Mouse (Mus musculus): ENCODE measurements around the gene Tnfrsf19. TPM values are rescaled to one million over a fixed set of nuclear protein-coding genes. Genes with fewer than 3 reads are reported as not detected.

Gene Tnfrsf19
- polyA plus RNA-seq, 1 experiment from 2014 or later, result 37.2 TPM

DNA sequence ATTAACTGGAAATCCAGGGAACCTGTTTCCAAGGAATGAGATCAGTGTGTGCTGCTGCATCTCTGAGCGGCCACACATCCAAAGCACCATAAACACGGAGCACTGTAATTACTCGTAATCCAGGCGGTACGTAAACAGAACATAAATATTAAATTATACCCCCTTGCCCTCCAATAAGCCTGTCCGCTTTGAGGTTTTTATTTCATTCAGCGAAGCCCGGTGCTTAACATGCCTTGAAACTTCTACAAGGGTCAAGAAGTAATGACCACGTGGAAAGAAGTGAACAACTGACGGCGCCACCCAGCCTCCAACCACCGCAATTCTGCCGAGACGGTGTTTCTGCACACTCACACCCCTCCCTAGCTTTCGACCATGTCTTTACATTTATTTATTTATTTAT is 31.7 kb downstream of the Tnfrsf19 start:
- Histone ChIP-seq H3K4me1 (peaks cover 38% of the 10 kb centered on the region), H3K9me3 (no peaks in the 10 kb centered on the region), H3K4me3 (no peak overlapping the region), H3K27me3 (replicated peaks; ENCODE audit: low read depth, poor library complexity, severe bottlenecking) (peaks cover 27% of the 10 kb centered on the region; the same call in 1 of the 2 replicates), H3K36me3 (replicated peaks) (peaks cover 9% of the 10 kb centered on the region), H3K27ac (replicated peaks) (no peak overlapping the region)
- 88% methylated on average over 15 of the region's 15 CpGs for WGBS
- DNase-seq (ENCODE audit: low spot score), result no peak

DNA sequence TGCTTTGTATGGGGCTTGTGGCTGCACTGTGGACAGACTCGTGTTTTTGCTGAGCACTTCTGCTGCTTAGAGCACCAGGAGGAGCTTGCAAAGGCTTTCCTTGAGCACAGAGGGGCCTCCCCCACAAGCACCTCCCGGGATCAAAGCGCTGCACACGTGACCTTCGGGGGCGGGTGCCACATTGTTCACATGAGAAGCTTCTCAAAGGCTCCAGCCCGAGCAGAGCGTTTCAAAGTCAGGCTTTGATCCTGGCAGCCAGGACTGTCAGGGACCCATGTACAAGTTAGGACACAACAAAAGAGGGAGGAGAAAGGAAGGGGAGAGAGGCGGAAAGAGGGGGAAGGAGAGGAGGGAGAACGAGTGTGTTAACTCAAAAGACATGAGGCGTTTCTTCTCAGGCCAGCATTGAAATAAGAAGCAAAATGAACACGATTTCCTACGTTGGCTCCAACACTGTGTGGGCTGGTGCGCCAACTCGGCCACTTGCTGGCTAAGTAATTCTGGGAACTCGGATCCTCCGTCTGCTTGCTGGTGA is 33.8 kb downstream of the Tnfrsf19 start:
- peaks cover 42% of the 10 kb centered on the region; the same call in 1 of the 2 replicates for H3K27me3 ChIP-seq (replicated peaks; ENCODE audit: low read depth, poor library complexity, severe bottlenecking)
- peaks cover 7% of the 10 kb centered on the region; the same call in 1 of the 2 replicates for H3K36me3 ChIP-seq (replicated peaks)
- DNase-seq (ENCODE audit: low spot score), result peak; percentile 92
- WGBS, result 3% methylated on average over 17 of the region's 17 CpGs
- H3K27ac ChIP-seq (replicated peaks), result peak overlapping the region; percentile 75
- peak overlapping the region; percentile 37 for H3K4me3 ChIP-seq
- H3K4me1 ChIP-seq, result peaks cover 34% of the 10 kb centered on the region
- no peaks in the 10 kb centered on the region for H3K9me3 ChIP-seq

GRCm38 (mm10) chr14:61011621-61012174 is 34.6 kb downstream of the Tnfrsf19 start:
- H3K4me3 ChIP-seq, result no peak overlapping the region
- DNase-seq (ENCODE audit: low spot score), result no peak
- H3K36me3 ChIP-seq (replicated peaks), result peaks cover 7% of the 10 kb centered on the region; the same call in 1 of the 2 replicates
- H3K9me3 ChIP-seq, result no peaks in the 10 kb centered on the region
- H3K27ac ChIP-seq (replicated peaks), result peak overlapping the region; percentile 75
- 93% methylated on average over 8 of the region's 8 CpGs for WGBS
- H3K4me1 ChIP-seq, result peaks cover 34% of the 10 kb centered on the region
- H3K27me3 ChIP-seq (replicated peaks; ENCODE audit: low read depth, poor library complexity, severe bottlenecking), result peaks cover 41% of the 10 kb centered on the region; the same call in 1 of the 2 replicates

DNA sequence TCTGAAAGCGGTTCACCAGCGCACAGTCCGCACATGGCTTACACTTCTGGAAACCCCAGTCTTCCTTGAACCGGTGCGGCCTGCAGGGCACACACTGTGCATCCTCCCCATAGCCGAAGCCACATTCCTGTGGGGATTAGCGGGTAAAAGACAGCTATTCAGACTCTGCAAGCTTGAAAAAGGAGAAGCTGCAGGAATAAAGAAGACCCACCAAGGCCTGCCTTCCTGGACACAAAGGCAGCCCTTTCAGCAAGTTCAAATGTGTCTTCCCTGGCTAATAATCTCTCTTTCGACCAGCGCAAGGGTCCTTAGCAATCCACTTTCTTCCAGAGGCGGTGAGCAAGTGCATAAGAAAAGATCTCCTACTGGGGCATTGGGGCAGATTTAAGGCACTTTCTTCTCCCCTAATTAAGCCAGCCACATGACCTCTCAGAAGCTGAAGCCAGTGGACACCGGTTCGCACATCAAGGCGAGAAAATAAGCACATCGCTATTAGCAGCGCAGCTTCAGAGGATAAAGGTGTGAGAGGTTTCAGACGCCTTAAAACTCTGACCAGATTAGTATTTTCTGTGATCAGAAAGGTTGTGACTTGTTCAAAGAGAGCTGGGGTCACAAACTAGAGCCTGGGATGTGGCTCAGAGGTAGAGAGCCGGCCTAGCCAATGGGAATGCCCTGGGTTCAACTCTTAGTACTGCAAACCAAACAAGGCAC is 41.0 kb downstream of the Tnfrsf19 start:
- peak overlapping the region; percentile 66; the same call in 1 of the 2 replicates for H3K27ac ChIP-seq (replicated peaks)
- WGBS, result 14% methylated on average over 17 of the region's 17 CpGs
- H3K36me3 ChIP-seq (replicated peaks), result peaks cover 7% of the 10 kb centered on the region
- H3K4me3 ChIP-seq, result no peak overlapping the region
- H3K9me3 ChIP-seq, result no peaks in the 10 kb centered on the region
- peaks cover 26% of the 10 kb centered on the region for H3K4me1 ChIP-seq
- peaks cover 43% of the 10 kb centered on the region for H3K27me3 ChIP-seq (replicated peaks; ENCODE audit: low read depth, poor library complexity, severe bottlenecking)
- peak; percentile 67 for DNase-seq (ENCODE audit: low spot score)

GRCm38 (mm10) chr14:61003676-61004075 is 42.6 kb downstream of the Tnfrsf19 start:
- Histone ChIP-seq H3K36me3 (replicated peaks) (peaks cover 6% of the 10 kb centered on the region), H3K4me1 (peaks cover 37% of the 10 kb centered on the region), H3K27me3 (replicated peaks; ENCODE audit: low read depth, poor library complexity, severe bottlenecking) (peaks cover 37% of the 10 kb centered on the region), H3K27ac (replicated peaks) (no peak overlapping the region), H3K9me3 (no peaks in the 10 kb centered on the region), H3K4me3 (no peak overlapping the region)
- WGBS, result 92% methylated on average over 6 of the region's 6 CpGs
- no peak for DNase-seq (ENCODE audit: low spot score)

GRCm38 (mm10) chr14:61000072-61000471 is 46.2 kb downstream of the Tnfrsf19 start:
- 81% methylated on average over 5 of the region's 5 CpGs for WGBS
- peaks cover 14% of the 10 kb centered on the region for H3K27me3 ChIP-seq (replicated peaks; ENCODE audit: low read depth, poor library complexity, severe bottlenecking)
- no peak for DNase-seq (ENCODE audit: low spot score)
- peaks cover 6% of the 10 kb centered on the region for H3K36me3 ChIP-seq (replicated peaks)
- no peak overlapping the region for H3K27ac ChIP-seq (replicated peaks)
- no peaks in the 10 kb centered on the region for H3K9me3 ChIP-seq
- H3K4me1 ChIP-seq, result peaks cover 39% of the 10 kb centered on the region
- H3K4me3 ChIP-seq, result no peak overlapping the region

- no peak overlapping the region for H3K27ac ChIP-seq (replicated peaks)
- WGBS, result 42% methylated on average over 6 of the region's 6 CpGs
- no peak for DNase-seq (ENCODE audit: low spot score)
- peaks cover 33% of the 10 kb centered on the region for H3K4me1 ChIP-seq
- no peak overlapping the region for H3K4me3 ChIP-seq
- no peaks in the 10 kb centered on the region for H3K9me3 ChIP-seq
- peaks cover 4% of the 10 kb centered on the region; the same call in 1 of the 2 replicates for H3K36me3 ChIP-seq (replicated peaks)
- H3K27me3 ChIP-seq (replicated peaks; ENCODE audit: low read depth, poor library complexity, severe bottlenecking), result no peaks in the 10 kb centered on the region
Measured at GRCm38 (mm10) chr14:60996556-60996955, 49.7 kb downstream of the Tnfrsf19 start.

- Histone ChIP-seq H3K4me3 (no peak overlapping the region), H3K9me3 (no peaks in the 10 kb centered on the region), H3K4me1 (peaks cover 48% of the 10 kb centered on the region), H3K27ac (replicated peaks) (no peak overlapping the region), H3K36me3 (replicated peaks) (peaks cover 4% of the 10 kb centered on the region; the same call in 1 of the 2 replicates), H3K27me3 (replicated peaks; ENCODE audit: low read depth, poor library complexity, severe bottlenecking) (no peaks in the 10 kb centered on the region)
- no peak for DNase-seq (ENCODE audit: low spot score)
- 92% methylated on average over 10 of the region's 10 CpGs for WGBS
Measured at GRCm38 (mm10) chr14:60993506-60993905, 52.8 kb downstream of the Tnfrsf19 start.

- DNase-seq (ENCODE audit: low spot score), result no peak
- peaks cover 52% of the 10 kb centered on the region for H3K4me1 ChIP-seq
- H3K9me3 ChIP-seq, result no peaks in the 10 kb centered on the region
- H3K27me3 ChIP-seq (replicated peaks; ENCODE audit: low read depth, poor library complexity, severe bottlenecking), result no peaks in the 10 kb centered on the region
- H3K4me3 ChIP-seq, result no peak overlapping the region
- 96% methylated on average over 3 of the region's 3 CpGs for WGBS
- peaks cover 4% of the 10 kb centered on the region; the same call in 1 of the 2 replicates for H3K36me3 ChIP-seq (replicated peaks)
- H3K27ac ChIP-seq (replicated peaks), result no peak overlapping the region
Measured at GRCm38 (mm10) chr14:60993092-60993491, 53.2 kb downstream of the Tnfrsf19 start.

- Histone ChIP-seq H3K36me3 (replicated peaks) (peaks cover 4% of the 10 kb centered on the region; the same call in 1 of the 2 replicates), H3K27me3 (replicated peaks; ENCODE audit: low read depth, poor library complexity, severe bottlenecking) (no peaks in the 10 kb centered on the region), H3K27ac (replicated peaks) (no peak overlapping the region), H3K4me1 (peaks cover 61% of the 10 kb centered on the region), H3K4me3 (no peak overlapping the region), H3K9me3 (no peaks in the 10 kb centered on the region)
- DNase-seq (ENCODE audit: low spot score), result no peak
- WGBS, result 90% methylated on average over 4 of the region's 4 CpGs
Measured at GRCm38 (mm10) chr14:60992144-60992543, 54.1 kb downstream of the Tnfrsf19 start.

DNA sequence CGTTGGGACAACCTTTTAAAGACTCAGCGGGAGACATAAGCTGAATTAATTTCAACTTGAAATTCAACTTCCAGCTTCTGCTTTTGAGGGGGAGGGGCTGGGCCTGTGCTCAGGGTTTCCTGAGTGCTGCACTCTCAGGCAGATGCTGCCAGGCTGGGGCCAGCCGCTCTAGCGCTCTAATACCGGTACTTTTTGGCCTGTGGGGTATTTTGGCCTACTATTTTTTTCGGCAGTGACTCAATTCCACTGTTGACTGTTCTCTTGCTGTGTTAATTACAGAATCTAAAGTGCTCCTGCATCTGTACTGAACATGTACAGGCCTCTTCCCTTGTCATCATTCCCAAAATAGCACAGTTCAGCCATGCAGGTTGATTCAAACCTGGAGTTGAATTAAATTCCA is 58.1 kb downstream of the Tnfrsf19 start:
- peaks cover 72% of the 10 kb centered on the region for H3K4me1 ChIP-seq
- H3K27me3 ChIP-seq (replicated peaks; ENCODE audit: low read depth, poor library complexity, severe bottlenecking), result no peaks in the 10 kb centered on the region
- no peak overlapping the region for H3K4me3 ChIP-seq
- no peaks in the 10 kb centered on the region for H3K36me3 ChIP-seq (replicated peaks)
- H3K27ac ChIP-seq (replicated peaks), result peak overlapping the region; percentile 36; the same call in 1 of the 2 replicates
- H3K9me3 ChIP-seq, result no peaks in the 10 kb centered on the region
- WGBS, result 40% methylated on average over 6 of the region's 6 CpGs
- DNase-seq (ENCODE audit: low spot score), result no peak

DNA sequence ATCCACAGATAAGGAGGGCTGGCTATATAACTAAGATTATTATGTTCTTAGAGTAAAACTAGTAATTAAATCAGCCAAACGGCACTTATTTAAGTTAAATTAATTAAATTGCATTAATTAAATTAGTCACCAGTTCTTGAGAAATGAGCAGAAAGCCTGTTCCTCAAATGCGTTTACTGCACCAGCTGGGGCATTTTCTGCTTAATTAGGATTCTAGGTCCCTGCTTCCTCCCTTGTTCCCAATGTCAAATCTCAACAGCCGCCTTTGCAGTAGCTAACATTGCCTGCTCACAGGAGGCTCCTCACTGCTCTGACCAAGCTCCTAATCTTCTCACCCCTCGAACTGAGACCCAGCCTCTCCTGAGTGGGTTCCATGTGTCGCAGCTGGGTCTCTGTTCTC is 59.4 kb downstream of the Tnfrsf19 start:
- no peaks in the 10 kb centered on the region for H3K9me3 ChIP-seq
- H3K27me3 ChIP-seq (replicated peaks; ENCODE audit: low read depth, poor library complexity, severe bottlenecking), result no peaks in the 10 kb centered on the region
- no peak overlapping the region for H3K4me3 ChIP-seq
- peaks cover 72% of the 10 kb centered on the region for H3K4me1 ChIP-seq
- 70% methylated on average over 5 of the region's 5 CpGs for WGBS
- H3K27ac ChIP-seq (replicated peaks), result no peak overlapping the region; the same call in 1 of the 2 replicates
- H3K36me3 ChIP-seq (replicated peaks), result peaks cover 3% of the 10 kb centered on the region
- DNase-seq (ENCODE audit: low spot score), result no peak

Measured in embryonic facial prominence, embryonic 10.5 days (tissue).